Mouse (Mus musculus) gastrocnemius, postnatal 36 days (tissue): Measurements from ENCODE around the gene Slc4a4. TPM values are rescaled to one million over a fixed set of nuclear protein-coding genes. Genes with fewer than 3 reads are reported as not detected.

ENCODE experiments used
- DNase-seq, 2 experiments: peaks; one replicate each; pipeline ENCODE4 v3.0.0; 2022
- intact Hi-C: fragments of 180-260 bp; cut with DNase I; formaldehyde crosslinking; loops from one replicate; pipeline ENCODE4 v1.15.1; 2025
- long read RNA-seq, 2 experiments: library from polyadenylated mRNA; stranded (forward); transcript quantifications; one replicate each; pipeline ENCODE4 v2.0.0; 2021
- total RNA-seq, 2 experiments: library from RNA; stranded (reverse); gene quantifications; 2 replicates each; pipeline ENCODE4 v1.2.3; 2021

Gene Slc4a4
- total RNA-seq = 10 to 100 TPM; 15.3 to 20.3 TPM
- long read RNA-seq, experiment 1, partial matches to known transcripts = 0 of 2 reads
- long read RNA-seq, experiment 1, other reads (novel, unspliced or antisense) = 2 of 2 reads
- long read RNA-seq, experiment 2, partial matches to known transcripts = 1 of 3 reads
- long read RNA-seq, experiment 2, other reads (novel, unspliced or antisense) = 2 of 3 reads

- intact Hi-C loops = loop anchor here (5.0 to 10.0 kb wide), 3 partner anchors 40 to 340 kb away; no protein-coding TSS in a partner anchor
- peak; percentile 40 to 45 for DNase-seq
Measured at GRCm38 (mm10) chr5:88886668-88887555, at the start of gene Slc4a4. Gene Slc4a4, plus strand, starts transcription at chr5:88886818.

- intact Hi-C loops = no loop called here
- DNase-seq = no peak
Measured at GRCm38 (mm10) chr5:88840080-88840798, 46.4 kb upstream of the Slc4a4 start.

GRCm38 (mm10) chr5:88857311-88857710, 29.3 kb upstream of the Slc4a4 start:
- no peak for DNase-seq
- intact Hi-C loops = no loop called here

- intact Hi-C loops = no loop called here
- DNase-seq = no peak
Measured at GRCm38 (mm10) chr5:88857801-88858200, 28.8 kb upstream of the Slc4a4 start.

GRCm38 (mm10) chr5:88858226-88858625, 28.4 kb upstream of the Slc4a4 start:
- no peak for DNase-seq

GRCm38 (mm10) chr5:88862163-88862562, 24.5 kb upstream of the Slc4a4 start:
- no peak for DNase-seq
- intact Hi-C loops = loop anchor here (5.0 kb wide), 1 partner anchor 525 kb away; no protein-coding TSS in a partner anchor

More at GRCm38 (mm10) chr5:88858226-88858625, 28.4 kb upstream of the Slc4a4 start:
- intact Hi-C loops = no loop called here

GRCm38 (mm10) chr5:88862794-88863193, 23.8 kb upstream of the Slc4a4 start:
- intact Hi-C loops = loop anchor here (5.0 kb wide), 1 partner anchor 525 kb away; no protein-coding TSS in a partner anchor
- no peak for DNase-seq

GRCm38 (mm10) chr5:88884101-88884500, 2.5 kb upstream of the Slc4a4 start:
- peak in 1 of 2 experiments; percentile 39 for DNase-seq
- intact Hi-C loops = loop anchor here (2.0 to 10.0 kb wide), 2 partner anchors 199 to 501 kb away; no protein-coding TSS in a partner anchor

- no peak for DNase-seq
- intact Hi-C loops = loop anchor here (2.0 to 10.0 kb wide), 4 partner anchors 42 to 499 kb away; no protein-coding TSS in a partner anchor
Measured at GRCm38 (mm10) chr5:88885503-88885902, 1.1 kb upstream of the Slc4a4 start.

GRCm38 (mm10) chr5:88885944-88886343, 674 bp upstream of the Slc4a4 start:
- intact Hi-C loops = loop anchor here (2.0 to 10.0 kb wide), 4 partner anchors 41 to 499 kb away; no protein-coding TSS in a partner anchor
- DNase-seq = no peak

GRCm38 (mm10) chr5:88886349-88886667, 310 bp upstream of the Slc4a4 start:
- DNase-seq = no peak
- intact Hi-C loops = loop anchor here (5.0 to 10.0 kb wide), 3 partner anchors 41 to 341 kb away; no protein-coding TSS in a partner anchor

- intact Hi-C loops = loop anchor here (5.0 to 10.0 kb wide), 3 partner anchors 40 to 340 kb away; no protein-coding TSS in a partner anchor
- DNase-seq = peak in 1 of 2 experiments; percentile 24
Measured at GRCm38 (mm10) chr5:88887556-88888412, 1.2 kb downstream of the Slc4a4 start.

GRCm38 (mm10) chr5:88888413-88888700, 1.7 kb downstream of the Slc4a4 start:
- DNase-seq = no peak
- intact Hi-C loops = loop anchor here (5.0 to 10.0 kb wide), 3 partner anchors 39 to 339 kb away; no protein-coding TSS in a partner anchor

- intact Hi-C loops = loop anchor here (5.0 to 10.0 kb wide), 3 partner anchors 38 to 338 kb away; no protein-coding TSS in a partner anchor
- DNase-seq = no peak
Measured at GRCm38 (mm10) chr5:88889326-88889725, 2.7 kb downstream of the Slc4a4 start.

GRCm38 (mm10) chr5:88890146-88890545, 3.5 kb downstream of the Slc4a4 start:
- intact Hi-C loops = no loop called here
- DNase-seq = no peak

GRCm38 (mm10) chr5:88896574-88896973, 10.0 kb downstream of the Slc4a4 start:
- DNase-seq = no peak
- intact Hi-C loops = no loop called here

GRCm38 (mm10) chr5:88903111-88903510, 16.5 kb downstream of the Slc4a4 start:
- intact Hi-C loops = no loop called here
- no peak for DNase-seq

- intact Hi-C loops = no loop called here
- DNase-seq = no peak
Measured at GRCm38 (mm10) chr5:88903526-88903925, 16.9 kb downstream of the Slc4a4 start.

GRCm38 (mm10) chr5:88904841-88905240, 18.2 kb downstream of the Slc4a4 start:
- DNase-seq = no peak
- intact Hi-C loops = no loop called here

- DNase-seq = no peak
- intact Hi-C loops = no loop called here
Measured at GRCm38 (mm10) chr5:88907615-88908014, 21.0 kb downstream of the Slc4a4 start.
